ENCODE assay signal across 11 mouse cellular contexts in genomic region chr12:69473379-69474057, GRCm38 (mm10).
DNase-seq lines count a peak whose midpoint lies in the region; ATAC-seq and TF ChIP-seq lines count a peak whose summit lies in the region.
"Had no signal": no experiment of that assay in that cellular context is flagged by ENCODE, and none has a peak within 500 bp of the region (broad histone marks: within the 10 kb centered on the region; RNA-seq: fewer than 3 reads in every experiment).

No protein-coding gene starts in this region.

- no peak overlapping the region for H3K4me3 ChIP-seq in hindbrain, embryonic 12.5 days
- H3K4me3 ChIP-seq in hindbrain, postnatal 0 days (ENCODE audit: low read length), result no peak overlapping the region
- no peak overlapping the region for H3K4me3 ChIP-seq in bone marrow macrophage, adult 2 months (ENCODE audit: insufficient read depth, low read length)
- no peak overlapping the region for H3K4me3 ChIP-seq in limb, embryonic 12.5 days (replicated peaks)
- H3K4me3 ChIP-seq in liver, embryonic 12.5 days, result no peak overlapping the region
- H3K4me3 ChIP-seq: forebrain, embryonic 12.5 days; hindbrain, embryonic 13.5 days had no signal

- DNase-seq in hindbrain, postnatal 0 days (ENCODE audit: low spot score), result no peak
- DNase-seq in 416B (ENCODE audit: low read depth), result peak; percentile 32
- no peak for DNase-seq in cerebellum, postnatal 25 days
- DNase-seq: kidney, postnatal 36 days had no signal

- H3K9ac ChIP-seq in hindbrain, embryonic 12.5 days, result no peak overlapping the region
- H3K9ac ChIP-seq in hindbrain, postnatal 0 days (replicated peaks; ENCODE audit: low read length), result no peak overlapping the region
- no peak overlapping the region for H3K9ac ChIP-seq in limb, embryonic 12.5 days (replicated peaks)
- H3K9ac ChIP-seq in liver, embryonic 12.5 days, result no peak overlapping the region
- H3K9ac ChIP-seq: forebrain, embryonic 12.5 days had no signal

- peaks cover 31% of the 10 kb centered on the region for H3K4me1 ChIP-seq in hindbrain, embryonic 12.5 days
- H3K4me1 ChIP-seq in hindbrain, postnatal 0 days (ENCODE audit: insufficient read depth, low read length), result peaks cover 16% of the 10 kb centered on the region
- peaks cover 42% of the 10 kb centered on the region for H3K4me1 ChIP-seq in bone marrow macrophage, adult 2 months (ENCODE audit: control insufficient read depth, insufficient read depth, low read length)
- peaks cover 54% of the 10 kb centered on the region for H3K4me1 ChIP-seq in limb, embryonic 12.5 days (replicated peaks)
- H3K4me1 ChIP-seq in liver, embryonic 12.5 days, result peaks cover 15% of the 10 kb centered on the region; the same call in 1 of the 2 replicates

- H3K36me3 ChIP-seq in hindbrain, embryonic 12.5 days, result no peaks in the 10 kb centered on the region
- no peaks in the 10 kb centered on the region for H3K36me3 ChIP-seq in hindbrain, postnatal 0 days (ENCODE audit: insufficient read depth, low read length)
- H3K36me3 ChIP-seq in limb, embryonic 12.5 days, result no peaks in the 10 kb centered on the region
- no peaks in the 10 kb centered on the region for H3K36me3 ChIP-seq in liver, embryonic 12.5 days
- H3K36me3 ChIP-seq: forebrain, embryonic 12.5 days; hindbrain, embryonic 13.5 days had no signal

- H3K27ac ChIP-seq in hindbrain, embryonic 12.5 days, result peak overlapping the region; percentile 62
- H3K27ac ChIP-seq in hindbrain, postnatal 0 days, result no peak overlapping the region
- peak overlapping the region; percentile 21 for H3K27ac ChIP-seq in bone marrow macrophage, adult 2 months (ENCODE audit: insufficient read depth, low read depth, low read length)
- peak overlapping the region; percentile 94 for H3K27ac ChIP-seq in limb, embryonic 12.5 days
- no peak overlapping the region for H3K27ac ChIP-seq in liver, embryonic 12.5 days
- H3K27ac ChIP-seq: forebrain, embryonic 12.5 days; hindbrain, embryonic 13.5 days had no signal

- no peak for ATAC-seq in hindbrain, embryonic 12.5 days (ENCODE audit: low FRiP score)
- no peak for ATAC-seq in hindbrain, postnatal 0 days
- no peak for ATAC-seq in limb, embryonic 12.5 days (ENCODE audit: insufficient number of reproducible peaks, insufficient read depth, low FRiP score, low TSS enrichment, low read depth)
- ATAC-seq in frontal cortex, adult (ENCODE audit: low TSS enrichment), result no peak
- ATAC-seq in liver, embryonic 12.5 days, result no peak

- H3K27me3 ChIP-seq in hindbrain, embryonic 12.5 days, result no peaks in the 10 kb centered on the region
- no peaks in the 10 kb centered on the region for H3K27me3 ChIP-seq in hindbrain, postnatal 0 days (ENCODE audit: insufficient read depth, low read length)
- H3K27me3 ChIP-seq in limb, embryonic 12.5 days, result no peaks in the 10 kb centered on the region
- no peaks in the 10 kb centered on the region for H3K27me3 ChIP-seq in liver, embryonic 12.5 days (replicated peaks)
- H3K27me3 ChIP-seq: forebrain, embryonic 12.5 days; hindbrain, embryonic 13.5 days had no signal

- H3K9me3 ChIP-seq in hindbrain, embryonic 12.5 days (replicated peaks), result no peaks in the 10 kb centered on the region
- no peaks in the 10 kb centered on the region for H3K9me3 ChIP-seq in hindbrain, postnatal 0 days (ENCODE audit: low read length)
- H3K9me3 ChIP-seq in limb, embryonic 12.5 days, result no peaks in the 10 kb centered on the region; the same call in 1 of the 2 replicates
- no peaks in the 10 kb centered on the region for H3K9me3 ChIP-seq in liver, embryonic 12.5 days (replicated peaks)
- H3K9me3 ChIP-seq: forebrain, embryonic 12.5 days; hindbrain, embryonic 13.5 days had no signal

- no peak overlapping the region for H3K4me2 ChIP-seq in hindbrain, embryonic 12.5 days (replicated peaks)
- H3K4me2 ChIP-seq in hindbrain, postnatal 0 days (ENCODE audit: low read depth, low read length), result no peak overlapping the region
- peak overlapping the region; percentile 42 for H3K4me2 ChIP-seq in limb, embryonic 12.5 days
- no peak overlapping the region for H3K4me2 ChIP-seq in liver, embryonic 12.5 days
- H3K4me2 ChIP-seq: forebrain, embryonic 12.5 days; hindbrain, embryonic 13.5 days had no signal

- no peak for TF ChIP-seq CTCF in hindbrain, postnatal 0 days (IDR thresholded peaks at IDR 0.05; ENCODE audit: low read depth)
- no peak for TF ChIP-seq CTCF in bone marrow macrophage, adult 2 months (IDR thresholded peaks at IDR 0.05; ENCODE audit: low read depth, low read length)

- TF ChIP-seq POLR2A in bone marrow macrophage, adult 2 months (IDR thresholded peaks at IDR 0.05; ENCODE audit: borderline replicate concordance, low read depth, low read length), result no peak

- 75% methylated on average over 13 of the region's 13 CpGs for WGBS in hindbrain, embryonic 12.5 days
- WGBS in hindbrain, postnatal 0 days, result 73% methylated on average over 13 of the region's 13 CpGs
- 69% methylated on average over 13 of the region's 13 CpGs for WGBS in limb, embryonic 12.5 days
- 70% methylated on average over 13 of the region's 13 CpGs for WGBS in liver, embryonic 12.5 days (ENCODE audit: insufficient replicate concordance)

Comparison
In these comparisons a context has a peak if more than half of its experiments do, and no peak if none do; other contexts are left out.
1. H3K27ac ChIP-seq: peak in hindbrain, embryonic 12.5 days (single experiment), bone marrow macrophage, adult 2 months (single experiment) and limb, embryonic 12.5 days (single experiment); none in hindbrain, postnatal 0 days (single experiment) and liver, embryonic 12.5 days (single experiment).